Mouse (Mus musculus) layer of hippocampus, postnatal 36 days (tissue): ENCODE data around the gene Mamstr. TPM values are rescaled to one million over a fixed set of nuclear protein-coding genes. Genes with fewer than 3 reads are reported as not detected.
A peak's percentile ranks its signal among the peaks of the same experiment; 100 is the strongest.
"Not testable (repeated sequence)": the region's sequence is repeated elsewhere in the genome, so short reads cannot be mapped to it uniquely, and the experiment has no call there.

ENCODE experiments used
- DNase-seq, 2 experiments: peaks; one replicate each; pipeline ENCODE4 v3.0.0; 2022
- total RNA-seq, 2 experiments: library from RNA; stranded (reverse); gene quantifications; 2 replicates each; pipeline ENCODE4 v1.2.3; 2021

Mamstr gene
- total RNA-seq, 2 experiments from 2014 or later: 2.3 to 2.8 TPM

DNA sequence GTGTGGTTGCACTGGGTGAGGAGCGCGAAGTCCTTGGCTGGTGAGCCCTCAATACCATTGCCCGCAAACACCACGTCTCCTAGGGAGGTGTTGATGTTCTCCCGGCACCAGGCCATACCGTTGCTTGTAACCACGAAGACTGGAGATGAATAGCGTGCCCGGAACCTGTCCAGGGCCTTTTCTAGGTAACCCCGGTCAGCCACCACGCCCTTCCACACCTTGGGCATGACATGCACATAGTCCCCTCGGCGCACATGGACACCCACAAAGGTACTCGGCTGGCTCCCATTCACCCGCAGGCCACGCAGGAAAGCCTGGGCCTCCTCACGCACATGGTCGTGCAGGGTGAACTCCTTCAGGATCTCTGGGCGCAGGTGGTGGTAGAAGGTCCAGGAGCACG is 10.7 kb downstream of the Mamstr start:
- not testable (repeated sequence) for DNase-seq

DNA sequence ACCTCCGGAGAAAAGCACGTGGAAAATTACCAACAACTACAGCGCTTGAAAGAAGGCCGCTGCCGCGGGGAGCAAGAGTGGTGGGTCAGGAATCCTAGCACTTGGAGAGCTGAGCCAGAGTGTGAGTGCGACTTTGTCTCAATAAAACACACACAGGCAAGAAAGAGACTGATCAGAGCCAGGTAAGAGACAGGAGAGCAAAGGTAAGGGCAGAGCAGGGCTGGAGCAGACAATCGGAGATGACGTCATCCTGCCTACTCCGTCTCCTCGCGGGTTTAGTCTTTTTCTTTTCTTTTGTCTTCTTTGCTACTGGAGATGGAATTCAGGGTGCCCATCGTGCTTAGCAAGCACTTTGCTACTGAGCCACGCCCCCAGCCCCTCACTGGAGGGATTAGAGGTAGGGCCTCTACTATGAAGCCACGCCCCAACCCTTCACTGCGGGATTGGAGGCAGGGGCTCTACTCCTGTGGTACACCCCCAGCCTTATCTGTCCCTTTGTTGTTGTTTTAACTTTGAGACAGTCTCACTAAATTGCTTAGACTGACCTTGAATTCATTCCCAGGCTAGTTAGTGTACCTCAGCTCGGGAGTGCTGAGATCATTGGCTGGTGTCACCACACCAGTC is 14.8 kb downstream of the Mamstr start:
- DNase-seq: no peak

GRCm38 (mm10) chr7:45660746-45661478 is 21.1 kb downstream of the Mamstr start:
- DNase-seq: no peak

DNA sequence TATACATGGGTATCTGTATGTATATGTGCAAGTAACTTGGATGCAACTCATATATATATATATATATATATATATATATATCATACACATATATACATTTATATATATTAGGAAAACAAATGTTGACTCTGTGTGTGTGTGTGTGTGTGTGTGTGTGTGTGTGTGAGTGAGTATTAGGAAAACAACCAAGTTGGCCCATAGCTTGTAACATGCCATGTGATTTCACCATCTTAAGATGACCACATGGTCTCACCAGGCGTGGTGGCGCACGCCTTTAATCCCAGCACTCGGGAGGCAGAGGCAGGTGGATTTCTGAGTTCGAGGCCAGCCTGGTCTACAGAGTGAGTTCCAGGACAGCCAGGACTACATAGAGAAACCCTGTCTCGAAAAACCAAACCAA is 21.9 kb downstream of the Mamstr start:
- DNase-seq: not testable (repeated sequence)

DNA sequence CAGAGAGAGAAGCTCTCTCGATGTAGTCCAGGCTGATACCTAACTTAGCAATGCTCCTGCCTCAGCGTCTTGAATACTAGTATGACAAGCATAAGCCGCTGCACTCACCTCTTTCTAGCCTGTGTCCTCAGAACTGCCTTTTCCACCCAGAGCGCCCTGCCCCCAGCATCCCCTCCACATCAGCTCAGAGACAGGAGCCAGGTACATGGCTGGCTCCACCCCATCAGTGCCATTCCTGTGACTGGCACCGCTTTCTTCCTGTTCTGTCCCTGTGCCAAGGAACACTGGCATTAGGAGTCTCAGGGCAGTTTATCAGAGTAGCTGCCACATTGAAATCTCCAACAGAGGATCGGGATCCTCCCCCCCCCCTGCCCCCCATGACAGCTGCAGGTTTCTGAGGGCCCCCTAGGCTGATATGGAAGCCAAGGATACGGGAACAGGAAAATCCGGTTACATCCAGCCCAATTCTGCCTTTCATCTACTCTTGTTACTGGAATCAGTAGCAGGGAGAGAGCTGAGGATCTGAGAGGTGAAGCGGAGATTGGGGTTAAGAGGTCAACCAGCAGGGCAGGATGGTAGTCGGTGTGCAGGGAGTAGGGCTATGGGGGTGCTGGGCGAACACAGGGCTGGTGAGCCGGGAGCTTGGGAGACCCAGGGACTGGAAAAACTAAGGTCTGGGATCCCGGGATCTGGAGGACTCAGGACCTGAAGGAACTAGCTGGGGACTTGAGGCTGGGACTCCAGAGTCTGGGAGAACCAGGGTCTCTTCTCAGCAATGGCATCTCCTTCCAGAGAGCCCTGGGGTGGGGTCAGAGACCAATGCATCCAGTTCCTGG is 25.7 kb downstream of the Mamstr start:
- no peak for DNase-seq

- no peak for DNase-seq
Measured at GRCm38 (mm10) chr7:45666161-45666560, 26.4 kb downstream of the Mamstr start, which contains the start of gene Fut2. Fut2 (minus strand) TSS chr7:45666394.

DNA sequence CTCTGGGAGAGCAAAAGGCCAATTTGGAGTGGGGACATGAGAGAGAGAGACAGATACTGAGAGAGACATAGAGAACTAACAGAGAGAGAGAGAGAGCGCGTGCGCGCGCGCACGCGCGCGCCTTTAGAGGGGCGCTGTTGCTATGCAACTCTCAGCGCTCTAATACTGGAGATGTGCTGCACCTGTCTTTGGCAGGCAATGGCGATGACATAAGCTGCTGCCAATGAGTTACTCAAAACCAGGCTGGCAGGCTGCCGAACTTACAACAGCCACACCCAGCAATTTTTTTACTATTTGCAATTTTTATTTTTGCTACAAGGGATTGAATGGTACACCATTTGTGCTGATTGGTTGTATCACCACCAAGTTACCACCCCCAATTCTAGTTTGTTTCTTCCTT is 28.0 kb downstream of the Mamstr start:
- DNase-seq: no peak

DNA sequence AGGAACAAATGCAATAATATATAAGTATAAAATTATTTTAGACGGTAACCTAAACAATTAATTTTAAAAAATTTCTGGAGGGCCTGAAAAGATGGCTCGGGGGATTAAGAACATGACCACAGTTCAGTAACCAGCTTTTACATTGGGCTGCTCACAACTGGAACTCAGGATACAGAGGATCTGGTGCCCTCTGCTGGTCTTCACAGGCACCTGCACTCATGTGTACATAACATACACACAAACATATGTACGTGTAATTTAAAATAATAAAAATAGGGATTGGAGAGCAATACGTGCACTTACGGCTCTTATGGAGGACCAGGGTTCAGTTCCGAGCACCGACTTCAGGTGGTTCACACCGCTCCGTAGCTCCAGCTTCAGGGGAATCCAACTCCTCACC is 29.1 kb downstream of the Mamstr start:
- DNase-seq: no peak

- DNase-seq: no peak
Measured at GRCm38 (mm10) chr7:45677627-45678295, 38.0 kb downstream of the Mamstr start.

DNA sequence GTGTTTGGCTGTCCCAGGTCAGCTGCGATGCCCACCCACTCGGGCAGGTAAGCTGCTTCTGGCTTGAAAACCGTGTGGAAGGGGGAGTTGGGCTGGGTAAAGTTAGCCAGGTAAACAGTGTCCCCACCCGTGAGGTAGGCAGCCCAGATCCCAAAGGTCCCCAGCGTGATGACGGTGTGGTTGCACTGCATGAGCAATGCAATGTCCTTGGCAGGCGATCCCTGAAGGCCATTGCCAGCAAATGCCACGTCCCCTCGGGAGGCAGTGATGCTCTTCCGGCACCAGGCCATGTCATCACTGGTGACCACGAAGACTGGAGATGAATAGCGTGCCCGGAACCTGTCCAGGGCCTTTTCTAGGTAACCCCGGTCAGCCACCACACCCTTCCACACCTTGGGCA is 38.7 kb downstream of the Mamstr start:
- DNase-seq: no peak

- DNase-seq: no peak
Measured at GRCm38 (mm10) chr7:45679966-45680621, 40.3 kb downstream of the Mamstr start.

DNA sequence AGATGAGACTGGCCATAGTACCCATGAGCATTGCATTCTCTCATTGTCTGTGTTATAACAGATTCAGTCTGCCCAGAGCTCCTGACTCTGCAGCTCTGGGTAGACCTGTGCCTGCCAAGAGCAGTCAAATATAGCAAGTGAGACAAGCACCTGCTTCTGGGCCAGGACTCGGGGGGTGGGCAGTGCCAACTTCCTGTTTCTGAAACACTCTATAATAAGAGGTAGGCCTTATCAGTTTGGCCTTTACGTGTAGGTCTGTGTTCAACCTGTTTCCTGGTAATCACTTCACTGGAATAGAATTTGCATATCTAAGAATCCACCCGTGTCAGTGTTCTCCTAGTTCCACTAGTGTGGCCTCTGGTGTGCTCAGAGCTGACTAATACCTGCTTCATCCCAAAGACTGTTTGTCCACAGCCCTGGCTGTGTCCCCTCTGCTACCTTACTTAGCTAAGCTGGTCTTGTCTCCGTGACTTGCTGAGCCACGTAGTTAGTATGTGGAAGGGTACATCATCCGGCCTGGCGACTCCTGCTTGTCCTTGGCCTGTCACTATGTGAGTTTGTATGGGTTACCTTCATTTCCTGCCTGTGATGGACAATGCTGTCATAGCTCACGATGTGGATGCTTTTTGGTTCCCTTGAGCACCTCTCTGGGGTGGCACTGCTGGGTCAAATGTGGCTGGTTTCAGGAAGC is 41.4 kb downstream of the Mamstr start:
- no peak for DNase-seq

DNA sequence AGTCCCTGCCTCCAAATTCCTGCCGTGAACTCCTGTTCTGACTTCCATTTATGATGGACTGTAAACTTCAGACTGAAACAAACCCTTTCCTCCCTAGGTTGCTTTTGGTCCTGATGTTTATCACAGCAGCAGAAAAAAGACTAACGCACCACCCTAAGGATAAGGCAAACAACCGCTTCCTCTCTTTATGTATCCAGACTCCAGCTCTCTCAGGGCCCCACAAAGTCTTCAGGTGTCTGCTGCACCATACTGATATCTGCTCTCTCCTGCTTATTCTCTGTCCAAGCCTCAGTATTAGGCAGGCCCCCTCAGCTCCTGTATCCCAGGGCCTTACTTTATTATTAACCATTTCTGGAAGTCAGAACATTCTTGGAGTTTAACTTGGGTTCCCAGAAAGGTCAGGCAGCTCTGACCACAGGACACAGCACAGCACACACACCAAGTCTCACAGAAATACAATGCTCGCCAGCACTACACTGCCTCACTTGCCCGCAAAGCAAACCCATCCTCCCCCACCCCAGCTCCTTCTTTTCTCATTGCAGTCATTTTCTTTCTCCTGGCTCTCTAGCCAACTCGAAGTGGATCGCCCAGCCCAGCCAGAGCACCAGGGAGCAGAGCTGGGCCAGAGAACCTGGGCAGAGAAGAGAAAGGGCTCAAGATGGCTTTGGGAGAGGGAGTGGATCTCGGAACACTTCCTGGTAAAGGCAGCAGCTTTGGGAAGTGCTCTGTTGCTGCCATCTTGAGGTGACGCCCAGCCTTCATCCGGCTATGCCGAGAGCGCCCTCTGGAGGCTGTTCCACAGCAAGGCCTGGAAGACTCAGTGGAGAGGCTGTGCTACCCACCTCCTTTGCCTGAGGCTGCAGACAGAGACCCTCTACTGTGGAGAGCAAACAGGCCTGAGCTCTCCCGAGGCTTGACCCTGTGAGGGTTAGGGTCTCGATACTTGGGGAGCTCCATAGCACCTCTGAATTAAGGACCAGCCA is 42.7 kb downstream of the Mamstr start:
- DNase-seq: peak; percentile 80 to 84

GRCm38 (mm10) chr7:45683396-45684050 is 43.7 kb downstream of the Mamstr start, which contains the start of gene Ntn5:
Ntn5 (plus strand) TSS chr7:45684022.
- DNase-seq: no peak

- no peak for DNase-seq
Measured at GRCm38 (mm10) chr7:45685811-45686210, 46.0 kb downstream of the Mamstr start.

- DNase-seq: no peak
Measured at GRCm38 (mm10) chr7:45686841-45687240, 47.1 kb downstream of the Mamstr start.

DNA sequence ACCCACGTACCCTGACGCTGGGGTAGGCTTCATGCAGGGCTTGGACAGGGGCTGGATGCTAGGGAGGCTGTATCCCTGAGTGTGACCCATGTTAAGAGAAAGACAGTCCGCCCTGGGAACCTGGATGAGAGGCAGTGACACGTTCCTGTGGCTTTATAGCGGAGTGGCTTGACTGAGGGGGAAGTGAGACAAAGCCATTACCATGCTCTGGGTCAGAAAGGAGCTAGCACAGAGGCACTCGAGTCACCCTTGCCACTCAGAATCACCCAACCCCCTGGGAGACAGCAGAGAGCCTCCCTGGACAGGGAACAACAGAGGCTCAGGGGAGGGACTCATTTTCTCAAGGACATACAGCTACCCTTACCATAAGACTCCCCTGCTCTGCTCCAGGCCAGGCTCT is 49.3 kb downstream of the Mamstr start:
- no peak for DNase-seq

DNA sequence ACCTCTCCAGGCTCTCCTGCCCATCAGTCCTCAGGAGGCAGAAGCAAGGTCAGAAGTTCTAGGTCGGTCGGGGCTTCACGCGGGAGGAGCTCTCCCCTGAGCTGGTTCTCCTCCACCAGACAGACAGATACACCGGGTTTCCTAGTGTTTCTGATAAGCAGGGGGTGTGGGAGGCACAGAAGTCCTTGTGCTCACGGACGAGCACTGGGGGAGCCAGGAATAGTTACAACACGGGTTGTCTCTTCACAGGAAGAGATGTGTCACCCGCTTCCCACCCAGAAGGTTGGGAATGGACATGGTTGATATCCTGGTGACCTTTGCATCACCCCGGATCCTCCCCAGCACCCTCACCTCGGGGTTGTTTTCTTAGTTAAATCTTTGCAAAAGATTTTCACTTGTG is 50.0 kb downstream of the Mamstr start:
- DNase-seq: no peak

GRCm38 (mm10) chr7:45692364-45692763 is 52.6 kb downstream of the Mamstr start:
- DNase-seq: no peak
